Comparison of ENCODE assay signal across 9 mouse cellular contexts in the genomic region with DNA sequence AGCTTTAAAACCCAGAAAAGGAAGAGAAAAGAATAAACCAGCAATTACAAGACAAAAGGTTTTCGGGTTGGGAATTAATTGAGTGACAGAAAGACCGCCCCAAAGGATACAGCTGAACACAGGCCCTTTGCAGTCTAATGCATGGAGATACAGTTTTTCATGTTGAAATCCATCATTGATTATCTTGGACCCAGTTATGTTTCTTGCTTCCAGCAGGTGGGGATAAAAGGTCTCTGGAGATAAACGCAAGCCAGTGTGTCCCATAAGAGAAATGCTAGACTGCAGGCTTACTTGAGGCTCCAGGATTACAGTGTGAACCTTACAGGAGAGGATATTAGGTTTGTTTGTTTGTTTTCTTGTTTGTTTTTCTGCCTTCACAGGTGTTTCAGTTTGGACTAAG.
DNase-seq lines count a peak whose midpoint lies in the region; ATAC-seq and TF ChIP-seq lines count a peak whose summit lies in the region.
"Had no signal": no experiment of that assay in that cellular context is flagged by ENCODE, and none has a peak within 500 bp of the region (broad histone marks: within the 10 kb centered on the region; RNA-seq: fewer than 3 reads in every experiment).

No protein-coding gene starts in this region.

- peak; percentile 10 for TF ChIP-seq RAD21 in CH12.LX (IDR thresholded peaks at IDR 0.05; ENCODE audit: low read depth, low read length)

- WGBS in heart, postnatal 0 days, result 60% methylated on average over 3 of the region's 3 CpGs
- 36% methylated on average over 3 of the region's 3 CpGs for WGBS in midbrain, embryonic 10.5 days

- no peaks in the 10 kb centered on the region for H3K36me3 ChIP-seq in heart, postnatal 0 days (replicated peaks; ENCODE audit: control insufficient read depth, insufficient read depth, low read length)
- no peaks in the 10 kb centered on the region for H3K36me3 ChIP-seq in CH12.LX (replicated peaks in 1 of 2; ENCODE audit: control insufficient read depth in 1 of 2, insufficient read depth in 1 of 2, low read length in 1 of 2)
- no peaks in the 10 kb centered on the region for H3K36me3 ChIP-seq in midbrain, embryonic 10.5 days
- H3K36me3 ChIP-seq: liver, embryonic 13.5 days had no signal

- TF ChIP-seq CTCF in heart, postnatal 0 days (IDR thresholded peaks at IDR 0.05; ENCODE audit: low read depth), result peak; percentile 48
- 0 out of 4 replicates have a peak, but pooled peaks of 1 of the 2 experiments have one; percentile 2 for TF ChIP-seq CTCF in CH12.LX (conservative IDR thresholded peaks at IDR 0.05 in 1 of 2, IDR thresholded peaks at IDR 0.05 in 1 of 2; ENCODE audit: low read depth in 2 of 2, low read length in 2 of 2)
- peak; percentile 40; the same call in 1 of the 2 replicates for TF ChIP-seq CTCF in brain, embryonic 14.5 days (IDR thresholded peaks at IDR 0.05; ENCODE audit: borderline replicate concordance, extremely low read depth, insufficient read depth, insufficient read length)

- no peaks in the 10 kb centered on the region for H3K79me2 ChIP-seq in CH12.LX (replicated peaks; ENCODE audit: control insufficient read depth, extremely low read depth, insufficient read depth, poor library complexity, severe bottlenecking)

- in situ Hi-C loops in CH12.LX (cut with MboI; ENCODE audit: low pct_ligation_motif_present, low pct_unique_long_range_greater_than_20kb, low sequenced_read_pairs), result no loop called here

- no peak for DNase-seq in heart, postnatal 0 days (ENCODE audit: low spot score)
- no peak for DNase-seq in heart, adult 8-10 months (ENCODE audit: low spot score)
- no peak for DNase-seq in CH12.LX (ENCODE audit: extremely low read depth)
- DNase-seq in brain, embryonic 14.5 days (ENCODE audit: low read depth), result peak; percentile 84
- DNase-seq in midbrain, embryonic 10.5 days (ENCODE audit: low spot score), result no peak
- DNase-seq in right cerebral cortex, postnatal 10 days (ENCODE audit: low spot score in 2 of 2), result no peak
- DNase-seq in thymus, postnatal 10 days (ENCODE audit: low spot score in 2 of 2), result no peak
- DNase-seq: liver, embryonic 13.5 days; right cerebral cortex, postnatal 14 days had no signal

- no peak for TF ChIP-seq EP300 in heart, postnatal 0 days (IDR thresholded peaks at IDR 0.05; ENCODE audit: low read depth)
- TF ChIP-seq EP300 in CH12.LX (IDR thresholded peaks at IDR 0.05; ENCODE audit: low read length), result no peak

- no peak overlapping the region for H3K4me3 ChIP-seq in heart, postnatal 0 days (ENCODE audit: low read depth, low read length)
- no peak overlapping the region for H3K4me3 ChIP-seq in CH12.LX (replicated peaks in 1 of 3; ENCODE audit: low read depth in 2 of 3, low read length in 2 of 3, poor library complexity in 1 of 3)
- H3K4me3 ChIP-seq in midbrain, embryonic 10.5 days, result no peak overlapping the region
- H3K4me3 ChIP-seq: liver, embryonic 13.5 days had no signal

- H3K4me2 ChIP-seq in heart, postnatal 0 days (ENCODE audit: low read depth, low read length), result no peak overlapping the region
- no peak overlapping the region for H3K4me2 ChIP-seq in CH12.LX (ENCODE audit: insufficient read depth, low read depth, poor library complexity, severe bottlenecking)
- H3K4me2 ChIP-seq: liver, embryonic 13.5 days had no signal

- dilution Hi-C loops in CH12.LX (cut with MboI; ENCODE audit: extremely low pct_ligation_motif_present, extremely low pct_unique_long_range_greater_than_20kb, low sequenced_read_pairs), result no loop called here

- TF ChIP-seq POLR2A in CH12.LX (IDR thresholded peaks at IDR 0.05; ENCODE audit: low read depth, low read length), result no peak
- TF ChIP-seq POLR2A in brain, embryonic 14.5 days (IDR thresholded peaks at IDR 0.05; ENCODE audit: borderline replicate concordance, extremely low read depth, insufficient read depth, insufficient read length, poor library complexity, severe bottlenecking), result no peak

- no peak overlapping the region for H3K9ac ChIP-seq in heart, postnatal 0 days (replicated peaks; ENCODE audit: low read depth, low read length)
- no peak overlapping the region for H3K9ac ChIP-seq in CH12.LX (ENCODE audit: insufficient read depth, low read depth)
- H3K9ac ChIP-seq: liver, embryonic 13.5 days had no signal

- H3K27ac ChIP-seq in heart, postnatal 0 days (ENCODE audit: low read depth), result no peak overlapping the region
- H3K27ac ChIP-seq in CH12.LX (ENCODE audit: insufficient read depth, low read depth), result no peak overlapping the region
- H3K27ac ChIP-seq in midbrain, embryonic 10.5 days (replicated peaks), result peak overlapping the region; percentile 71
- H3K27ac ChIP-seq: liver, embryonic 13.5 days had no signal

- H3K27me3 ChIP-seq in heart, postnatal 0 days (ENCODE audit: control insufficient read depth, insufficient read depth, low read length), result no peaks in the 10 kb centered on the region
- no peaks in the 10 kb centered on the region for H3K27me3 ChIP-seq in CH12.LX (replicated peaks)
- H3K27me3 ChIP-seq in midbrain, embryonic 10.5 days (ENCODE audit: low read depth, poor library complexity, severe bottlenecking), result peaks cover 27% of the 10 kb centered on the region
- H3K27me3 ChIP-seq: liver, embryonic 13.5 days had no signal

- H3K9me3 ChIP-seq in heart, postnatal 0 days (replicated peaks; ENCODE audit: control insufficient read depth, low read length), result no peaks in the 10 kb centered on the region
- H3K9me3 ChIP-seq in CH12.LX (replicated peaks; ENCODE audit: low read length), result peaks cover 43% of the 10 kb centered on the region
- H3K9me3 ChIP-seq in midbrain, embryonic 10.5 days (replicated peaks), result no peaks in the 10 kb centered on the region
- H3K9me3 ChIP-seq: liver, embryonic 13.5 days had no signal

- H3K4me1 ChIP-seq in heart, postnatal 0 days (ENCODE audit: control insufficient read depth, insufficient read depth), result no peaks in the 10 kb centered on the region
- H3K4me1 ChIP-seq in CH12.LX (ENCODE audit: control insufficient read depth in 1 of 2, insufficient read depth in 2 of 2), result no peaks in the 10 kb centered on the region
- peaks cover 67% of the 10 kb centered on the region for H3K4me1 ChIP-seq in midbrain, embryonic 10.5 days

- no peak for ATAC-seq in heart, postnatal 0 days (ENCODE audit: insufficient read depth, low read depth)

TF ChIP-seq in CH12.LX, 34 proteins besides CTCF, POLR2A, EP300 and RAD21:
- no peak for TF ChIP-seq ELF1 (IDR thresholded peaks at IDR 0.05; ENCODE audit: low read depth, low read length)
- TF ChIP-seq ETS1 (conservative IDR thresholded peaks at IDR 0.05; ENCODE audit: low read depth, low read length), result no peak
- no peak for TF ChIP-seq UBTF (IDR thresholded peaks at IDR 0.05; ENCODE audit: low read depth, low read length)
- no peak for TF ChIP-seq SMC3 (IDR thresholded peaks at IDR 0.05; ENCODE audit: low read depth, low read length)
- no peak for TF ChIP-seq MAX (IDR thresholded peaks at IDR 0.05; ENCODE audit: low read length)
- no peak for TF ChIP-seq MAZ (IDR thresholded peaks at IDR 0.05; ENCODE audit: low read depth, low read length)
- no peak for TF ChIP-seq NELFE (IDR thresholded peaks at IDR 0.05; ENCODE audit: low read depth, low read length)
- no peak for TF ChIP-seq IRF4 (IDR thresholded peaks at IDR 0.05; ENCODE audit: low read depth, low read length)
- TF ChIP-seq MAFK (IDR thresholded peaks at IDR 0.05; ENCODE audit: insufficient replicate concordance, low read length), result no peak
- no peak for TF ChIP-seq USF1 (IDR thresholded peaks at IDR 0.05; ENCODE audit: low read depth, low read length)
- TF ChIP-seq JUN (IDR thresholded peaks at IDR 0.05; ENCODE audit: insufficient read depth, low read depth, low read length), result no peak
- TF ChIP-seq SIN3A (IDR thresholded peaks at IDR 0.05; ENCODE audit: low read length), result no peak
- no peak for TF ChIP-seq BHLHE40 (IDR thresholded peaks at IDR 0.05; ENCODE audit: low read depth, low read length)
- TF ChIP-seq POLR2AphosphoS2 (IDR thresholded peaks at IDR 0.05; ENCODE audit: low read depth, low read length), result no peak
- TF ChIP-seq TCF12 (IDR thresholded peaks at IDR 0.05; ENCODE audit: low read depth, low read length), result no peak
- no peak for TF ChIP-seq MXI1 (IDR thresholded peaks at IDR 0.05; ENCODE audit: low read depth, low read length)
- no peak for TF ChIP-seq CHD2 (IDR thresholded peaks at IDR 0.05; ENCODE audit: low read length)
- no peak for TF ChIP-seq CHD1 (IDR thresholded peaks at IDR 0.05; ENCODE audit: low read depth, low read length)
- no peak for TF ChIP-seq KAT2A (IDR thresholded peaks at IDR 0.05; ENCODE audit: insufficient replicate concordance, low read length)
TF ChIP-seq in CH12.LX: peak in this region for 0.
